Mouse (Mus musculus) CD4-positive helper T cell, adult 2 months (primary cell): ENCODE data around the gene Lin37.

Experiments
- DNase-seq: peaks from one replicate; pipeline ENCODE4 v3.0.0-alpha.2; 2012; ENCODE audit warnings: low read depth, missing footprints, low spot score

Lin37 gene

DNA sequence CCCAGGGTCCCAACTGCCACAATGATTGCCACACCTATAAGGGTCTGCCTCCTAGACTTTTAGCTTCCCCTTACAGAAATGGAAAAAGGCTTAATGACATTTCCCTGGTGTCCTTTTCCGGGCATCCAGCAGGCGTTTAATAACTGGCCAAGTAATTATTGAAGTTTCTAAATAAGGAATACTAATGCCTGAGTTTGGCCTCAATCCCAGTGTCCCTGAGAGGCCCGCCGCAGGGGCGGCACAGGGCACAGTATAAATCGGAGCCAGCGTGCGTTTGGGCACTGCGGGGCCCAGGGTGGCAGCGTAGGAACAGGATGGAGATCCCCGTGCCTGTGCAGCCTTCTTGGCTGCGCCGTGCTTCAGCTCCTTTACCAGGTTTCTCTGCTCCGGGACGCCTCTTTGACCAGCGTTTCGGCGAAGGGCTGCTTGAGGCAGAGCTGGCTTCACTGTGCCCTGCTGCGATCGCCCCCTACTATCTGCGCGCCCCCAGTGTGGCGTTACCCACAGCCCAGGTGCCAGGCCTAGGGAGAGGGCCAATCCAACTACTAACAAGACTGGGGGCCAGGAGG lies 6.5 kb downstream of the Lin37 start:
- peak; percentile 34 for DNase-seq

GRCm38 (mm10) chr7:30552102-30553020 lies 7.3 kb downstream of the Lin37 start, which contains the start of the genes Hspb6 and Proser3:
Gene Hspb6, plus strand, starts transcription at chr7:30552178.
Gene Proser3, minus strand, starts transcription at chr7:30552299.
- DNase-seq: peak; percentile 99

DNA sequence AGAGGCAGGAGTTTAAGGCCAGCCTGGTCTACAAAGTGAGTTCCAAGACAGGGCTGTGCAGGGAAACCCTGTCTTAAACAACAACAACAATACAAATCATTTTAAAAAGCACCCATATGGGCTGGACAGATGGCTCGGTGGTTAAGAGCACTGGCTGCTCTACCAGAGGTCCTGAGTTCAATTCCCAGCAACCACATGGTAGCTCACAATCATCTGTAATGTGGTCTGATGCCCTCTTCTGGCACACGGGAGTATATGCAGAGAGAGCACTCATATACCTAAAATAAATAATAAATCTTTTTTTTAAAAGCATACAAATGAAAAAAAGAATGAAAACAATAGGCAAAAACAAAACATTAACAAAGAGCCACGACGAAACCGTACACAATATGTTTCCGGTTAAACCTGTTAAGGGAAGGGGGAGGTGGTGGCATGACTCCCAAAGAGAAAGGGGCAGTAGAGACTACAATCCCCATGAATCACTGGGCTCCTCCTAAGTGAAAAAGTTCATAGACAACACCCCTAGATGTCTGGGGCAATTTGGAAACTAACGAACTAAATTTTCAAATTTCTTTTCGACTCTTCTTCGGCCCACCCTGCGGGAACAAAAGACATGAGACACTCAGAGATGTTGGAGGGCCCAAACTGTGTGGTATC lies 8.1 kb downstream of the Lin37 start:
- no peak for DNase-seq

DNA sequence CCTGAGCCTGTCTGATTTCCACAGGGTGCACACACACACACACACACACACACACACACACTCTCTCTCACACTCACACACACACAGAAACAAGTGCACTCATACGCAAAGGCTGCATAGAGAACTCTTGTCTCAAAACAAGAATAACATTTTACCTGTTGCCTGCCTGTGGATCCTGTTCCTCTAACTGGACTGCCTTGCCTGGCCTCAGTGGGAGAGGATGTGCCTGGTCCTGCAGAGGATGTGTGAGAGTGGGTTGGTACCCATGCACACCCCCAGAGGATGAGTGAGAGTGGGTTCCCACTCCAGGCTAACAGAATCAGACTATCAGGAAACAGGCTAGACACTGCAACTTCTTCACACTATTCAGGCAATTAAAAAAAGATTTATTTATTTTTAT lies 9.0 kb downstream of the Lin37 start:
- DNase-seq: no peak

DNA sequence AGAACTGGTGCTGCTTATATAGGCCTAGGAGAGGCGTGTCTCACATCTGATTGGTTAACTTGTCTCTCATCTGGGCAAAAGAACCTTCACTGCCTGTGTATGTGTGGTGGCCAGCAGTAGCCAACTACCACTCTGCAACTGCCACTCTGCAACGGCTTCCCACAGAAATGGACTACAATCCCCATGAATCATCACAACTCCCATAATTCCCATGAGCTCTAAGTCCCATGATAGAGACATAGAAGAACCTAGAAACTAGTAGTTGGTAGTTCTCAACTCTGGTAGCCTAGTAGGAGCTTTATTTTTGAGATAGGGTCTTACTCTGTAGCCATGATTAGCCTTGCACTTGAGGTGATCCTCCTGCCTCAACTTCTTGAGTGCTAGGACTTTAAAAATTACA lies 9.8 kb downstream of the Lin37 start:
- no peak for DNase-seq

DNA sequence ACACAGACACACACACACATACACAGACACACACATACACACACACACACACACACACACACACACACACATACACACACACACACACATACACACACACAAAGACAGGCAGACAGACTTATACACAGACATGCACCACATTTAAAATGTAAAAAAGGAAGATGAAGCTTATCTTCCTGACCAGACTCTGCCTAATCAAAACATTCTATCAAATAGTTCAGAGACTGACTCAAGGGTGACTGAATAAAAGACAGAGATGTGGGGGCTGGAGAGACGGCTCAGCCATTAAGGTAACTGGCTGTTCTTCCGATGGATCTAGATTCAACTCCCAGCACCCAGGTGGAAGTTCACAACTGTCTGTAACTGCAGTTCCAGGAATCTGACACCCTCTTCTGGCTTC lies 15.3 kb downstream of the Lin37 start:
- DNase-seq: no peak

DNA sequence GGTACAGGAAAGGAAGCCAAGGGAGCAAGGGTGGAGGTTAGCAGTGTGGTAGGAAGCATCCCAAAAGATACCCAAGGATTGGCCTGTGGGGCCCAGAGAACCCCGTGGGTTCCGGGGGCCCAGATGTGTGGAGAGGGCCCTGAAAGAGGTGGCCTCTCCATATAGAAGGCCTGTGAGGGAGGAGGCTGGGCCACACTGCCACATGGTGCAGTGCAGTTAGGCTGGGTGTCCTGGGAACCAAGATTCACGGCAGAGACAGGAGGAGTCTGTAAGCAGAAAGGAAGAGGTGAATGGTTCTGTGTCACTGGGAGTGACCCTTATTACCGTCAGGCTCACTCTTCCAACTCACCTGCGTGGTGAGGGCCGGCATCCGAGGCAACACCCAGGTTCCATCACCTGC lies 19.1 kb downstream of the Lin37 start:
- no peak for DNase-seq

- DNase-seq: peak; percentile 98
Observed at GRCm38 (mm10) chr7:30534633-30535577, 24.7 kb downstream of the Lin37 start, which contains the start of gene Arhgap33. Gene Arhgap33, minus strand, starts transcription at chr7:30535060.

DNA sequence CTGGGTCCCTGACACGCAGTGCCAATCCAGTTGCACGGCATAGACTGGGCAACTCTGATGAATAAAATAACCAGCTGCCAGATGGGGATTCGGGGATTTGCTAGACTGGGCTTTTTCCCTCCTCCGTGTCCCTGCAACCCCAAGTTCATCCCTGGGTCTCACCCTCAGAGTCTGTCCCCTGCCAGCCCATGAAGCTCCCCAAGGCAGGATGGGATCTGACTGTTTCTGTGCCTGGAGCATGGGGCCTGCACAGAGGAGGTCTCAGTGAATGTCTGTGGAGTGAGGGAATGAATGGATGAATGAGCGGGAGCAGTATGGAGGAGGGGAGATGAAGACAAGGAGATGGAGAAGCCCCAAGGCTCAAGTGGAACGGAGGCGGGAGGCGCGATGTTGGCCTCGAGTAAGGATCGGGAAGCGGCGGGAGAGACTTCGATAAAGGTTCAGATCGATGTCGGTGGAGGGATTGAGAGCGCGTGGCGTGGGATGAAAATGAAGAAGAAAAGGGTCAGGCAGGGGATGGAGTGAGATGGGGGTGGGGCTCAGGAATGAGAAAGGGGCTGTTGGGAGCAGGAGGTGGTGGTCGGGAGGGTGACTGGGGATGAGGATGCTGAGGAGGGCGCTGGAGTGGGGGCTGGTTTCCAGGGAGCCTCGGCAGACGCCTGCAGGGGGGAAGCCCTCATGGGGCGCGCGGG lies 25.6 kb downstream of the Lin37 start:
- DNase-seq: no peak

DNA sequence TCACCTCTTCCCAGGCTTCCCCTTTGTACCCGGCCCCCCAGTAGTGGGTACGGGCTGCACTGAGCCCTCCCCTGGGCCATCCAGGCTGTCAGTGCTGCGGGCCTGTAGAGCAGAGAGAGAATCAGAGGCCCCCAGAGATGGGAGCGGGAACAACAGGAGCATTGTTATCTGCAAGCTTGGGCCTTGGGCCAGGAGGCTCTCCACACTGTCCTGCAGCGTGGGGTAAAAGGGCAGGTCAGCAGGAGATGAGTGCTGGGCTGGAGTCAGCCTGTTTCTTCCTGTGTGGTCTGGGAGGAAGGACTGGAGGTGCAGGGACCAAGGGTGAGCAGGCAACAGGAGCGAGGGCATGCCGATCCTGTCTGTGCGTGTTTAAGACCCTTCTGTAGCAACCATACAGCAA lies 26.7 kb downstream of the Lin37 start:
- DNase-seq: no peak

DNA sequence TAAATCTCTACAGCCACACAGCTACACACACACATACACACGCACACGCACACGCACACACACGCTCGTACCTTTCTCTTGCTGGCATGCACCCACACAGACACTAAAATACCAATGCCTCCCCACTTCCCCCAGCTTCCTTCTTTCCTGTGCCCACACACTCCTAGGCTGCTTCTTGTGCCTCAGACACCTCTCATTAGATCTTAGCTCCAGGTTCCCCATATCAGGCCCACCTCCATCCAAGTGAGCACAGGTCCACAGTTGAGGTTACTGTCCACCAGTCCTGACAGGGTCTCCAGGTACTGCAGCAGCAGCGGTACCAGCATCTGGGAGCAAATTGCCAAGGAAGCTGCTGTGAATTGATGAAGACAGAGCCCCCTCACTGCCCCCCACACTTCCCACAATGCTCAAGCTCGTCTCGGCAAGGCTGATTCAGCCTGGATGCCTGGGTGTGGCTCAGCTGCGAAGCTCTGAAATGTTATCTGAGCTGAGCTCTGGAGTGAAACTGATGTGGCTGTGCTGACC lies 28.3 kb downstream of the Lin37 start:
- no peak for DNase-seq

- DNase-seq: no peak
Observed at GRCm38 (mm10) chr7:30526981-30527380, 32.7 kb downstream of the Lin37 start.

- no peak for DNase-seq
Observed at GRCm38 (mm10) chr7:30526399-30526798, 33.2 kb downstream of the Lin37 start.

DNA sequence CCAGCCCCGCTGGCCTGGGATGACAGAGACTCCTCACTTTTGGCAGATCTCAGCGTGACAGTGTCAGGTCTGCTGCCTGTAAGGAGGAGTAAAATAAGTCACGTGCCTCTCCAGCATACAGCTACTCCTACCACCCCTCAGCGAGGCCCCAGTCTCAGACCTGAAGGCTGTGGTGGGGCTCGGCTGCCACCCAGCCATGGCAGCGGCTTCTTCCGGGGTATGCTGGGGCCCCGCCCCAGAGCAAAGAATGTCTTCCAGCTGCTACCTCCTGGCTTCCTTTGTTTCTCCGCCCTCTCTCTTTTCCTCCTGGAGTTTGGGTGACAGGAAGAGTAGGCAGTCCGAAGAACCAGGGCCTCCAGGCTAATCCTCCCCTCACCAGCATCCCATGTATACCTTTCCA lies 33.7 kb downstream of the Lin37 start:
- DNase-seq: no peak

GRCm38 (mm10) chr7:30524487-30524886 lies 35.2 kb downstream of the Lin37 start:
- no peak for DNase-seq

DNA sequence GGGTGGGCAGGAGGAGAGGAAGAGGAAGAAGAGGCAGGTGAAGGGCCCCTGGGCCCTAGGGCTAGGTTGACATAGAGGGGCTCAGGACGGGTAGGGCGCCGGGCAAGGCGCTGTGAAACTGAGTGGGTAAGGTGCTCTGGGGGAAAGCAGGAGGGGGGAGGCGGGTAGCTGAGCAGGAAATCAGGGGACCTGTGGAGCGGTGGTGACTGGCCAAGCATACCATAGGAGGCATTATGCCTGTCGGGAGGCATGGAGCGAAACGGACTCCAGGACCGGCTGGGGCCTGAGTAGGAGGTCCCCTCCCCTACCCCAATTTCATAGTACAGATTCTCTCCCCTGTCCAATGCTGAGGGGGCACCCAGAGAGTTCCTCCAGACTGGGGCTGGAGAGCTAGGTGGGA lies 36.8 kb downstream of the Lin37 start:
- no peak for DNase-seq

DNA sequence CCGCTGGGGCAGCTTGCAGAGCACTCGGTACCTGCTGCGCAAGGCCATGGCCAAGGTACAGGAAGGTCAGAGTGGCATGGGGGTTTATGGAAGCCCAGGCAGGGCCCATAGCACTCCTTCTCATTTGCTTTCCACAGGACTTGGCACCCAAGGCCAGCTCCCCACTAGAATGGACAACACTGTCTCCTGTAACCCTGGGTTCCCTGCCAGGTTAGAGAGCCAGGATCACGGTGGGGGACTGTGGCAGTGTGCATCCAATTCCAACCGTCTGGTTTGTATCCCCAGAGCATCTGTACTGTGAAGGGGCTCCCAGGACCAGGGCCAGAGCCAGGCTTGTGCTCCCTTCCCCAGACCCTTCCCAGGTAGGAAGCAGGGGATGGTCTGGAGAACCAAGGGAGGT lies 38.8 kb downstream of the Lin37 start:
- no peak for DNase-seq

DNA sequence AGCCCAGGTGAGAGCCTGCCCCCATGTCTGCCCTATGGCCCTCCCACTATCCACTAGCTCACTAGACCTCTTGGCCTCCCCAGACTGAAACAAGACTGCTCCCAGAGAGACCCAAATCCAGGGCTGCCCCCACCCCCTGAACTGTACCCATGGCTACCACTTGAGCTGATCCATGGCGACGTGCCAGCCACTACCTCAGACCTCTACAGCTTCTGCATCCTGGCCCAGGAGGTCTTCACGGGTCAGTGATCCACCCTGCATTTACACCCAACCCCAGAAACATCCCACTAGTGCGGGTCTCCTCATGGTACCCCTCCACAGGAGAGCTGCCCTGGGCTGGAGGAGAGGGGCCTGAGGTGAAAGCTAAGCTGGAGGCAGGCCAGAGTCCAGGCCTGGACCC lies 39.2 kb downstream of the Lin37 start:
- no peak for DNase-seq

DNA sequence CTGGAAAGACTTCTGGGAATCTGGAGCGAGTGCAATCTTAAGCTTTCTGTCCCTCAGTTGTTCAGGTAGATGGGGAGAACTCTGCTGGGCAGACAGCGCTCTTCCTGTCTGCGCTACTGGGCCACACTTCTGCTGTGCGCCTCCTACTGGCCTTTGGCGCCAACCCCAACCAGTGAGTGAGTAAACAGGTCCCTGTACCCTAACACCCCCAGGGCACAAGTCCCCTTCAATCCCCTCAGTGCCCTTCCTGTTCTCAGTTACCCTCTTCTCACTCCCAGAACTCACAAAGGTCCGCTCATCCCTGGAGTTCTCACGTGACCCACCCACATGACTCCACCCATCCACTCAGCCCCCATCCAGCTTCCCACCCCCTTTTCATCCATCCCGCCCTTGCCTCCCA lies 41.3 kb downstream of the Lin37 start:
- no peak for DNase-seq

DNA sequence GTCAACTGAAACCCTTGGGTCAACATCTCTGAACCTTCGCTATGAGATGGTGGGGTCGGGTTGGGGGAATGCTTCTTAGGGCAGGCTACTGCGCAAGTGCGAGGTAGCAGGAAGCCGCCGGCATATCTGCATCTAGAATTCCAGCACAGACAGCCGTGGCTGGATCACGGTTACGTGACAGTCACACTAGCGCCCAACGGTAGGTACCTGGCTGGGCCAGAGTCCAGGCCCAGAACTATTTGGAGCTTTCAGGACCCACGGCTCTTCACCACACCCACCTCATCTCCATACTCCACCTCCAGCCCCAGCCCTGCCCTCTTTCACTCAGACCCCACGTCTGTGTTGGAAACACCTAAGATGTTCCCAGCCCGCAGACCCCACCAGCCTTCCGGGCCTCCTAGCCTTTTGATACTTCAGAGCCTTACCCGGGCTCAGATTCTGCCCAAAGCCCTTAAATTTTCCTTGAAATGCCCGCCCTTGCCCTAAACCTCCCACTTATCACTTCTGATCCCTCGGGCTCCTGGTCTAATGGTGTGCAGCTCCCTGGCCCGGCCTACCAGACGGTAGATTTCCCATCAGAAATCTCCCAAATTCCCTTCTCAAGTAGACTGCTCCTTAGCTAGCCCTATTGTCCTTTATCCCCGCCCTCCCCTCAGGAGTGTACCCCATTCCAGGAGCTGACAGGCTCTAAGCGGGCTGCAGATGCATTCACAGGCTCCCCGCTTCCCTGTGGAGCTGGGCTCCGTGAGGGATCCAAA lies 44.5 kb downstream of the Lin37 start:
- DNase-seq: no peak
